Mouse (Mus musculus) spleen, postnatal 14 days (tissue): Measurements from ENCODE around the gene Ube2f.

ENCODE experiments used
- DNase-seq, 2 experiments: peaks; one replicate each; pipeline ENCODE4 v3.0.0; 2021 to 2022; ENCODE audit warnings: low spot score in 2 of 2

Ube2f gene

DNA sequence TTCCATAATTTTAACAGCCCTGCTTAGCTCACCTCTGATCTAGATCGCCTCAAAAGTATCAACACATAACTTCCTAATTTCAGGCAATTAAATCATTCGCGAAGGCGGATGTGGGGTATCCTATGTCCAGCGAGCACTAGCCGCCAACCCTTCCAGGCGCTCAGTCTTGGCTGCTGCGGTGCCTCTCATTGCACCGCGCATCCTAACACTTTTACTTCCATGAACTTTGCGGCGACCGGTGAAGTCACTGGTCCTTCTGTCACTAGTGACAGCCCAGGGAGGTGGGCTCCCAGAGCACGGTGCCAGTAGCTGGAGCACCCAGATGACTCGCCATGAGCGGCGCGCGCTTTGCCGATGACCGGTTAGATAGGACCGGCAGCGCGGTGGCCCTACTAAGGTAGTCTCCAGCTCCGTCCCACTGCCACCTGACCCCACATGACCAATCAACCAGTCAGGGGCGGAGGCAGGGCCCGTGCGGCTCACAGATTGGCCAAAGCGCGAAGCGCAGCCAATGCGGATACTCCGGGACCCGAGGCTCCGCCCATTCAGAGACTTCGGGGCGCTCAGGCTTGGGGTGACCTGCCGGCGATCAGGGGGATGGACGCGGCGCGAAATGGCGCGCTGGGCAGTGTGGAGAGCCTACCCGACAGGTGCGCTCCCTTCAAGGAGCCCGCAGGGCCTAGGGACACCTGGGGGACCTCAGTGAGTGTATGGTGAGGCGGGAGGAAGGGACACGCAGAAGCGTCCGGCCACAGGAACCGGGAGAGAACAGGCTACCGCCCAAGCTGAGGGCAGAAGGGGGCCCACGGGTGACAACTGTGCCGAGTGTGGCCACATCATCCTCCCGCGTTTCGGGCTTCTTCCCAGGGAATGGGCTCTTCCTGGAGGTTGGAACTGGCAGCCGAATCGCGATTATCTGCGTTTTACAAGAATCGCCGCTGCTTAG lies 48.0 kb downstream of the Ube2f start, which contains the start of gene Scly:
Gene Scly (plus strand): TSS at position 540 of the 946 bp plus-strand sequence.
- DNase-seq: peak; percentile 94 to 95

DNA sequence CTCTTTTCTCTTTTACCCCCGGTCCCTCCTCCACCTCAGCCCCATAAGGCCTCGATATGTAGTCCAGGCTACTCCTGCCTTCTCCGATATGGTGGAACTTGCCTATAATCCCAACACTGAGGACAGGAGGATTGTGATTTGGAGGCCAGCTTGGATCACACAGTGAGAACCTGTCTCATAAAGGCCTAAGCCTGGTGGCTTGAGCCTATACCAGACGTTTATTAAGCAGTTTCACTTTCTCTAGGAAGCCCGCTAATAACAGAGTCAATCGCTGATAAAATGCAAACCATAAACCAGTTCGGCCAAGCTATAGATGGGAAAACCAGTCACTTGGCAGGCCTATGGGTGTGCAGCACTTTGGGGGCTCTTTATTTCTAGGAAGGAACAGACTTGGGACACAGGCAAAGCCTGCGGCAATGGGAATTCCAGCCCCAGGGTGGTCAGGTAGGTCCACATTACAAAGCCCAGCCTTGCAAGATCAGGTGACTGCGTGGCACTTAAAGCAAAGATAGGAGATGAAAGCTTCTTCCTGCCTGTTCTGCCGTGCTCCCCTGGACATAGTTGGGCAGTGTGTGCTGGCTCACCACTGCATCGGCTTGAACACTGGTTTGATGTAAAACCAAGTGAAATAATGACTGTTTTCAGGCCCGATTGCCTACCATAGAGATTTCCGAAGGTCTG lies 49.1 kb downstream of the Ube2f start:
- DNase-seq: no peak

DNA sequence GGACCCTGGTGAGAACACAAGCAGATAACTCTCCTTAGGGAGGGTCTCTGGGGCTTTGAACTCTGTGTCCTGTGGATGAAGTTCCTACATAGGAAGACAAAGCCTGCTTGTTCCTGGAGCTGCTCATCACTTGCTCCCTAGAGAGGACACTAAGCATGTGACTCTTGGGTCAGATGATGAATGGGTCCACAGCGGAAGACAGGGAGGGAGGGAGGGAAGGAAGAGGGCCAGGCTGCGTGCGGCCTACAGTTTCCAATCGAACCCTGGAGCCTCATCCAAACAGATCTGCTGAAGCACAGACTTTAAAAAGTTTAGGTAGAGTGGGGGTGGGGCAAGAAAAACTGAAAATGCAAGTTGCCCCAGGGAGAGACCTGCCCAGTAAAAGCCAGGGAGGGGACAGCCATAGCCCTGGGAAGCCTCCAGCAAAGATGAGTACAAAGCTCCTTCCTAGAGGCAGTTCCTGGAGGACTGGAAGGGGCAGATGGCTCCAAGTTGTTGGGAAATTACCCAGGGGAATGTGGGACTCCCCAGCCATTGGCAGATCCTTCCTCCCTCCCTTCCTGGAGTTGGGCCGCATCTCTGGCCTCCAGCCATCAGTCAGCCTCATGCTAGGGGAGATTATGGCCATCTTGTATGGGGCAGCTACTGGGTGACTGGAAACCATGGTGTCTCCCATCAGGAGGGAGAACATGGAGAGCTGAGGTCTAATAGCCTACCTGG lies 49.8 kb downstream of the Ube2f start:
- peak in 1 of 2 experiments; percentile 37 for DNase-seq

DNA sequence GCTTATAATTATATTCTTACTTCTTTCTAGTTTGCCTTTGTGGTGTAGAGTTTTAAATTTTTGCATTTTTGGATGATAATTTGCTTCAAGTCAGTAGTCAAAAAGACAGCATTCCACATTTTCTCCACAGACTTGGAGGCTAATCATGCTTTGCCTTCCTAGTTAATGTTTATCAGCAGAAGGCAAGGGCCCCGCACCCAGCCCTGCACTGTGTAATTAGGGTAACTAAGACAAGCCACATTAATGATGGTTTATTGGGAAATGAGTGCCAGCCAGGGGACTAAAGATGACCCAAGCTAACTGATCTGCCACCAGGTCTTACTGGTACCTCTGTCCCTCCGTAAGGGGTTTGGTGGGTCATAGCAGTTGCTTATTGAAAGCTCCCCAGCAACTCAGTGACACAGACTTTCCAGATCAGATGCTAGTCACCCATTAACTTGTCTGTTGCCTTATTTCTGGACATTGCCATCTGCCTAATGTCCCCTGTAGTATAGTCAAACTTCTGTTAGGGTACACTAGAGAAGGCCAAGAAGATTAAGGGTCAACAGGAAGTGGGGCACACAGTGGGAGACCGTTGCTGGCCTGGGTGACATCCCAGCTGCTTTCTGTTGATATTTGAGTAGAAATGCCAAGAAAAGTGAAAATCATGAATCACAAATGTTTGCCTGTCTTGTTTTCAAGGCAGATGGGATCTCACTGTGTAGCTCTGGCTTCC lies 51.3 kb downstream of the Ube2f start:
- no peak for DNase-seq

DNA sequence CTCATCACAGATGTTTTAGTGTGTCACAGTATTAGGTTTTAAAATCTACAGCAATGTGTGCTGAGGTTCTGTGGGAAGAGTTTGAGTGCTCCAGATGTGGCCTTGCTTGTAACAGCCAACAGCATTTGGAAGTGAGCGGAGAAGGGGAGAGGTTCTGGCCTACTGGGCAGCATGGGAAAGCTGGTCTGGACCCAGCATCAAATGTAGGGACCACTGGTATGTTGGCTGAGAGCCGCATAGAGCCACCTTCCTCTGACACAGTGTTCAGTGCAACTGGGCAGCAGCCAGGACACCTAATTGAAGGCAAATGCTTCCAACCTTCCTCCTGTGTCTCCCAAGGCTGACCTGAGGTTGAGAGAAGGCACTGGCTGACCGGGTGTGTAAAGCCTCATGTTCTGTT lies 51.9 kb downstream of the Ube2f start:
- DNase-seq: no peak

DNA sequence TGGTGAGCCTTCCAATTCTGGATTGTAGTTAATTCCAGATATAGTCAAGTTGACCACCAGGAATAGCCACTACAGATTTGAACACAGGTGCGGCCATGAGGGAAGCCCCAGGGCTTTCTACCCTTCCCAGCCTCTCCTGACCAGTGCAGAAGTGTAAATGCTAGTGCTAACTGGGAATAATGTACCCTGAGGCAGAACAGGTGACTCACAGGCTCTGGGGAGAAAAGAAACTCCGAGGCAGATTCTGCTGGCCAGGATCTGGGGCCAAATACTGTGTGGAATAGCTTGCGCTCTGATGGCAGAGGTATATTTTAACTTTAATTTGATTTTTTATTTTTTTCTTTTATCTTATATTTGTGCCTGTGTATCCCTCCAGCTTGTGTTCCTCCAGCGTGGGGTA lies 54.5 kb downstream of the Ube2f start:
- DNase-seq: no peak

DNA sequence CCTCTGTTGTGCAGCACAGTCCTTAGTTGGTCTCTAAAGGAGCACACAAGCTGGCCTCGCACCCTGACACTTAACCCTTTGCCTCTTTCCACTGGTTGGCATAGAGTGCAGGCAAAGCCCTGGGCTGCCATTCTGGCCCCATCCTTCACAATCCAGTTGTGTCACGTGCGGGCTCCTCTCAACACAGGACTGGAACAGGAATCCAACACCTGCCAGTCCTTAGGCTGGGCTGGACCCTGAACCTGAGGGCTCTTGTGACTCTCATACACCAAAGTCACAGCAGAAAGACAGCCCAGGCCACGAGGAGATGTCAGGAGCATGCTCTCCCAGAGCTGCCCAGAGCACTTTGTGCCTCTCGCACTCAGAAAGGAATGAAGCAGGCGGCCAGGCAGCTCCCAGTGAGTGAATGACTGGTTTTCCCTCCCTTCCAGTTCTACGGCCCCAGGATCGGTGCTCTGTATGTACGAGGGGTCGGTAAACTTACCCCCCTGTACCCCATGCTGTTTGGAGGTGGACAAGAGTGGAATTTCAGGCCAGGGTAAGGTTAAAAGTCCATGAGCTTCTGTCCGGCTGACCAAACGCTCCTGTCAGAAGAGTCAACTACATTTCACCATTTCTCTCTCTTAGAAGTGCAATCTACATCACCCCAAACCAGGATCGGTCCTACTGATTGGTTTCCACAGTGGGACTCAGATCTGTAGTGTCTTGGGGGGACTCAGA lies 59.4 kb downstream of the Ube2f start:
- DNase-seq: no peak

DNA sequence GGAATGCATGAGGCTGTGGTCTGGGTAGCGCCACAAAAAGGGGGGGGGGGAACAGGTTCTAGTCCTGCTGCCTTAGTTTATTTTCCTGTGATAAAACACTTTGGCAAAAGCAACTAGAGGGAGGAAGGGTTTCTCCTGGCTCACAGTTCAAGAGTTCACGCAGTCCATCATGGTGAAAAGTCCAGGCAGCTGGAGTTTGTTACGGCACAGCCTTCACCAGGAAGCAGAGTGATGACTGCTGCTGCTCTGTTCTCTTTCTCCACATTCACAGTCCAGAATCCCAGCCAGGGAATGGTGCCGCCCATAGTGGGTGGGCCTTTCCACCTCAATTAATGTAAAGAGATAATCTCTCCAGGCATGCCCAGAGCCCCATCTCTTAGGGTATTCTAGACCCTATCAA lies 62.2 kb downstream of the Ube2f start:
- DNase-seq: no peak

DNA sequence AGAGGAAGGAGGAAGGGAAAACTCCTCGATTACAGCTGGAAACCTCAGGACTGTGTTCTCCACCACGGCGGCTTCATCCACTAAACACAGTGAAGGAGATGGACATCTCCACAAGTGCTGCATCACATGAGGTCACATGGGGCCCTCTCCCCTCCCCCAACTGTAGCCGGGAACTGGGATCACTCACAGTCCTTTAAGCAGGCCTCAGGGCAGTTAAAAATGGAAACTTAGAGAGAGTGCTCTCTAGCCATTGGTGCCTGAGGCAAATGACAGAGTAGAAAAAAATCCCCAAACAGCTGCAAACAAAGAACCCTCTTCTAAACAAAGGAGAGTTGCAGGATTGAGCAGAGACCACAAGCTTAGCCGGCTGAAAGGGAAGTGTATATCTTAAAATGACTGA lies 63.1 kb downstream of the Ube2f start:
- no peak for DNase-seq

DNA sequence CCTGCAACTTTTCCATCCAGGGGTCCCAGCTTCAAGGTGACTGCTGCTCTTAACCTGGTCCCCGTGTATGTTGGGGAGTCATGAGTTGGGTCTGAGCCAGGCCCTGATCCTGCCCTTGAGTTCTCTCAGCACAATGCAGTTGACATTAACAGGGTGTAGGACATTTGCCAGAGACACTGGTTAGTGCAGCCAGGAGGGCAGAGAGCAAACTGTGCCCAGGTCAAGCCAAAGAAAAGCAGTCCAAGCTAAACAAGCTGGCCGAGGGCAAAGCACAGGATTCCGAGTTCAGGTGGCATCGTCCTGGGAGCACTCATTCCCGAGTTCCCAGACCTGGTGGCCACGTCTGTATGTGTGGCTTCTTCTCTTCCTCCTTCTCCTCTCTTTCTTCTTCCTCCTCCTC lies 67.6 kb downstream of the Ube2f start:
- DNase-seq: no peak

DNA sequence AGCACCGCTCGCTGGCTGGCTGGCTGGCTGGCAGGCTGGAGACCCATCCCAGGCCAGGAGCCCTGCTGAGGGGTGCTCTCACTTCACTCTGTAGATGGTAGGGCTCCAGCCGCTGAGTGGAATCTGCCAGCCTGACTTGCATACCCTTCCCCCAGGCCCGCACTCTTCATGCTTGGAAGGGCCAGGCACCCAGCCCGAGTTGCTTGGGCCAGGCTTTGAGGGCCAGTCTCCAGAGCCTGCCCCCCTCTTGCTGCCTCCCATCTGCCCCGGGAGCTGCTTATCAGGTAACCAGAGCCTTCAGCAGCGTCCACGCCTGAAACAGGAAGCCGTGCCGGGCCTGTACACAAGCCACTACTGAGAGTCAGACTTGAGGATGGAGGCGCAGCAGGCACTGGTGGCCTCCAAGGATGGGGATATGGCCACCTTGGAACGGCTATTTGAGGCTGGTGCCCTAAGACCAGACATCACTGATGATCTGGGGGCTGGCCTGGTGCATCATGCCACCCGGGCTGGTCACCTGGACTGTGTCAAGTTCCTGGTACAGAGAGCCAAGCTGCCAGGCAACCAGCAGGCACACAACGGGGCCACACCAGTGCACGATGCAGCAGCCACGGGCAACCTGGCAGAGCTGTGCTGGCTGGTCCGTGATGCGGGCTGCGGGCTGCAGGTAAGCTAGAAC lies 71.8 kb downstream of the Ube2f start, which contains the start of gene Espnl:
Gene Espnl (plus strand): TSS at position 316 of the 679 bp plus-strand sequence.
- no peak for DNase-seq

DNA sequence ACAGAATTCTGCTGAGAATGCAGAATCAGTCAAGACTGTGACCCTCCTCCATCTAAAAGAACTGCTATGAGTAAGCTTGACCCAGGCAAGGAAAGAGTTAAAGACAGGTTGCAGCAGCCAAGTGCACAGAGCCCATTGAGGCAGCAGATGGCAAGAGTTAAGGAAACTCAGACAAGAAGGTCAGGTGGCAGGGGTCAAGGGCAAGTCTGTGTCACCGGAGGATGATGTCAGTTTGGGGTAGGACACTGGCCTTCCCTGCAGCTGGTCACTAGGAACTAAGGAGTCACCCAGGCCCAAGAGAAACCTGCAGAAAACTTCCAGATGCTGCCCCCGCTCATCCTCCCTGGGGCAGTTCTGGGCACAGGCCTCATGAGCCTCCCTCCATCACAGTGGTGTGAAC lies 74.5 kb downstream of the Ube2f start:
- DNase-seq: no peak

DNA sequence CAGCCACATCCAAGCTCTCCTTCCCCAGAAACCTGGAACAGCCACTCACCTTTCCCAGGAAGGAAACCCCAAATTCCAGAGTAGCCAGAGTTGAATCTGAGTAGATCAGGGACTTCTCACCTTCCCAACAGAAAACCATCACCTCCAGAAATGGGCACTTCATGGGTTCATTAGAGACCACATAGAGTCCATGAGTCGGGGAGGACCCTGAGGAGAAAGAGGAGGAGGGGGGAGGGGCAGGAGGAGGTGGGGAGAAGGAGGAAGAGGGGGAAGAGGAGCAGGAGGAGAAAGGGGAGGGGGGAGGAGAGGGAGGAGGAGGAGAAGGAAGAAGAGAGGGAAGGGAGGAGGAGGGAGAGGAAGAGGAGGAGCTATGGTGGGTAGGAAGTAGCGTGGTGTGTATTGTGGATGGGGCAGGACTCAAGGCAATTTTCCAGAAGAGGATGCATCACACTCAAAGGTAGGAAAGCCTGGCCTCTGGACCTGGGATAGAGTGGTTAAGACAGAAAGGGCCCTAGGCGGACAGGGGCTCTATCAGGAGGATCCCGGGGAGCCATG lies 75.5 kb downstream of the Ube2f start:
- no peak for DNase-seq

DNA sequence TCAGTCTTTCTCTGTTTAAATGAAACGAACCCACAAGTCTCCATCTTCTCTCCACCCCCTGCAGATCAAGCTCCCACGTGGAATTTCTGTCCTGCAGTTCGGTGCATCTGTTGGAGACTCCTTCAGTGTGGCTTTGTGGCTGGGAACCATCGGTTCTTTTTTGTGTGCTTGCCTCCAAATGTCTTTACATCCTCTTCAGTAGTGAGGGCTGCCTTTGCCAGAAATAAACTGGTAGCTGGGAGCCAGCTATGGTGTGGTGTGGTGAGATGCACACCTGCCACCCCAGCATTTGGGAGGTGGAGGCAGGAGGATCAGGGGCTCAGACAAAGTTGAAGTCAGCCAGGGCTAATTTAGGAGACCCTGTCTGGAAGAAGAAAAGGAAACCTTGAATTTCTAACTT lies 82.0 kb downstream of the Ube2f start:
- no peak for DNase-seq

DNA sequence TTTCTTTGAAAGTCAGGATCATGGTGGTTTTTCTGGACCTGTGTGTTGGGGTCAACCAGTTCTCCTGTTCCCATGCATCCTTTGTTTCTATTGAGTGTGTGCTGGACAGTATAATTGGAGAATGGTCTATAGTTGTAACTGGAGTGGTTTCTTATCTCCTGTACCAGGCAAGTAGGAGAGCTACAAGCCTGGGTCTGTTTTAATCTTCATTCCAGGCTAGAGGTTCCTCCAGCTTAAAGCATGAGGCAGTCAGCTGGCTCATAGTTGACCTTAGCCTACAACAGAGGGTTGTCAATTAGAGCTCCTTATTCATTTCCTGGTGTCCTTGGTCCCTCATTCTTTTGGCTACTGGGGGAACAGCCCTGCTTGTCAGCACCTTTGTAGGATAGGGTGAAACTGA lies 83.5 kb downstream of the Ube2f start:
- DNase-seq: no peak

DNA sequence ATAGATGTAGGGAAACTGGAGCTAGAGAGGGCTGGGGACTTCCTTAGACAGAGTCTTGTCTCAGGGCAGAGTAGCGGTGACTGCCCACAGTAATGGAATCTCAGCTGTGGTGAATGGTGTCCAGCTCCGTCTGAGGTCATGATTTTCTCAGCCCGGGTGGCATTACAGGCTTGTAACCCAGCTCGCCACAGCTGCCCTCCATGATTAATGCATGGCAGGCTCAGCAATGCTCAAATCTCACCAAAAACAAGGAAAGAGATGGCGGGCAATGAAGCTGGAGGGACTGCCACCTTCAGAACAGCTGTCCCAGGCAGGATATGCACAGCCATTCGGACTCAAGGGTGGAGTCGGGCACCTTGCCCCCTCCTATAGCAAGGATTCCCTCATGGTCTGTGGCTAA lies 87.3 kb downstream of the Ube2f start:
- no peak for DNase-seq
